Comparison of ENCODE assay signal across 7 mouse cellular contexts in the genomic region with DNA sequence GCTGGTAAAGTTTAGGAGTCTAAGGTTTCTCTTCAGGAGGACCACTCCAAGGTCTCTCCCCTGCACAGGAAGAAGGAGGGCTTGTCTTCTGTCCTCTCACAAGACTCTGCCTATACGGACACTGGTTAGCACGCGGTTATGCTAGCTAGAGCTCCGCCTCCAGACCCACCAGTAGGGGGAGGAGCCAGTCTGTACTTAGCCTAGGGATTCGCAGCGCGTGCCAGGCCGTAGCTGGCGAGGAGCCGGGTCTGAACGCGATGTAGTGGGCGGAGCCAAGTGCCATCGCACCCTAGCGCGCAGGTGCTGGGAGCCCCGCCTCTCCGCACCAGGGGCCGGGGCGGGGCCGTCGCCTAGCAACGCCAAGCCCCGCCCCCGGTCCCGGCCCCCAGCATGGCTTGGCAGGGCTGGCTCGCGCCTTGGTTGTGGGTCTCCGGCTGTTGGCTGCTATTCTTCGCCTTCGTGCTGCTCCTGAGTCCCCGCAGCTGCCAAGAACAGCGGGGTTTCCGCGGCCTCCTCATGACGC. TPM values are rescaled to one million over a fixed set of nuclear protein-coding genes. Genes with fewer than 3 reads are reported as not detected.
DNase-seq lines count a peak whose midpoint lies in the region; ATAC-seq lines count a peak whose summit lies in the region.

No protein-coding gene starts in this region.

- ATAC-seq in intestine, embryonic 16.5 days = peak; percentile 95
- peak; percentile 97 for ATAC-seq in midbrain, embryonic 11.5 days (ENCODE audit: low FRiP score)

- peak overlapping the region; percentile 65 for H3K9ac ChIP-seq in intestine, embryonic 16.5 days (ENCODE audit: low read depth, low read length)
- peak overlapping the region; percentile 71 for H3K9ac ChIP-seq in midbrain, embryonic 11.5 days (ENCODE audit: low read length)

- H3K9me3 ChIP-seq in intestine, embryonic 16.5 days (ENCODE audit: control insufficient read depth, low read length) = no peaks in the 10 kb centered on the region
- no peaks in the 10 kb centered on the region for H3K9me3 ChIP-seq in midbrain, embryonic 11.5 days (ENCODE audit: control insufficient read depth, low read length)

- under 1% methylated on average over 36 of the region's 36 CpGs for WGBS in intestine, embryonic 16.5 days
- WGBS in midbrain, embryonic 11.5 days = under 1% methylated on average over 36 of the region's 36 CpGs

- H3K36me3 ChIP-seq in intestine, embryonic 16.5 days (ENCODE audit: control insufficient read depth, insufficient read depth, low read length) = no peaks in the 10 kb centered on the region
- H3K36me3 ChIP-seq in midbrain, embryonic 11.5 days (ENCODE audit: control insufficient read depth, insufficient read depth, low read length) = no peaks in the 10 kb centered on the region

- intact Hi-C loops in left cerebral cortex, postnatal 36 days (cut with DNase I) = loop anchor here (5.0 kb wide), 1 partner anchor 55 kb away; no protein-coding TSS in a partner anchor

- no peaks in the 10 kb centered on the region for H3K27me3 ChIP-seq in intestine, embryonic 16.5 days (replicated peaks; ENCODE audit: control insufficient read depth, insufficient read depth, low read length)
- no peaks in the 10 kb centered on the region for H3K27me3 ChIP-seq in midbrain, embryonic 11.5 days (ENCODE audit: control insufficient read depth, insufficient read depth, low read length)

- H3K4me2 ChIP-seq in intestine, embryonic 16.5 days (ENCODE audit: low read depth, low read length) = peak overlapping the region; percentile 88
- peak overlapping the region; percentile 83 for H3K4me2 ChIP-seq in midbrain, embryonic 11.5 days

- peak; percentile 96 for DNase-seq in adrenal gland, adult 8-10 months
- DNase-seq in embryo, embryonic 9.5 days (ENCODE audit: extremely low spot score) = peak; percentile 96
- DNase-seq in gastrocnemius, postnatal 4 days (ENCODE audit: low spot score in 2 of 2) = peak; percentile 76 to 90
- DNase-seq in left cerebral cortex, postnatal 36 days (ENCODE audit: low spot score in 2 of 2) = peak; percentile 94 to 97
- peak; percentile 100 for DNase-seq in midbrain, embryonic 11.5 days (ENCODE audit: low spot score, missing footprints)
- peak; percentile 96 for DNase-seq in skeletal muscle tissue, adult 2 months (ENCODE audit: low read depth, low spot score)

- peak overlapping the region; percentile 53 for H3K4me3 ChIP-seq in intestine, embryonic 16.5 days (ENCODE audit: low read length)
- peak overlapping the region; percentile 43 for H3K4me3 ChIP-seq in midbrain, embryonic 11.5 days (ENCODE audit: low read depth, low read length)

- peaks cover 28% of the 10 kb centered on the region for H3K4me1 ChIP-seq in intestine, embryonic 16.5 days (ENCODE audit: control insufficient read depth, insufficient read depth, low read length)
- H3K4me1 ChIP-seq in midbrain, embryonic 11.5 days (ENCODE audit: control insufficient read depth, insufficient read depth, low read length) = peaks cover 11% of the 10 kb centered on the region

- H3K27ac ChIP-seq in intestine, embryonic 16.5 days (ENCODE audit: low read length) = peak overlapping the region; percentile 55
- no peak overlapping the region for H3K27ac ChIP-seq in midbrain, embryonic 11.5 days (ENCODE audit: low read depth, low read length)

RNA-seq across cellular contexts. Expression of gene Tmbim1, which starts 26.9 kb away (rescaled TPM):
- 100 to 1,000 TPM; 123 to 136 (median 131) TPM for total RNA-seq in adrenal gland, adult 8-10 months (2022)
- 10 to 100 TPM; 63.2 to 68.6 TPM for total RNA-seq in gastrocnemius, postnatal 4 days (2021)
- 77.3 and 79.8 TPM in 2 replicates for polyA plus RNA-seq in intestine, embryonic 16.5 days (2015; fragmentation: Nextera tagmentation; extraction: Ambion mirVana)
- 10 to 100 TPM; 21.5 to 26.4 TPM for total RNA-seq in left cerebral cortex, postnatal 36 days (2021)
- 6.4 and 7.0 TPM in 2 replicates for polyA plus RNA-seq in midbrain, embryonic 11.5 days (2014; fragmentation: Nextera tagmentation; extraction: Ambion mirVana)

RNA-seq across cellular contexts. Expression of gene Catip, which starts 29.6 kb away (rescaled TPM):
- 1 to 10 TPM in 2 of 4 experiments, under 1 TPM in 2; 0.21 to 1.4 (median 0.81) TPM for total RNA-seq in adrenal gland, adult 8-10 months (2022)
- under 1 TPM; 0.23 to 0.25 TPM for total RNA-seq in gastrocnemius, postnatal 4 days (2021)
- 0.24 and 0.50 TPM in 2 replicates for polyA plus RNA-seq in intestine, embryonic 16.5 days (2015; fragmentation: Nextera tagmentation; extraction: Ambion mirVana)
- total RNA-seq in left cerebral cortex, postnatal 36 days (2021) = 1 to 10 TPM; 1.3 TPM
- polyA plus RNA-seq in midbrain, embryonic 11.5 days (2014; fragmentation: Nextera tagmentation; extraction: Ambion mirVana) = 0.05 and 0.22 TPM in 2 replicates

RNA-seq across cellular contexts. Expression of gene Slc11a1, which starts 42.7 kb away (rescaled TPM):
- 10 to 100 TPM; 12.9 to 29.1 (median 19.7) TPM for total RNA-seq in adrenal gland, adult 8-10 months (2022)
- 1 to 10 TPM; 4.5 to 4.6 TPM for total RNA-seq in gastrocnemius, postnatal 4 days (2021)
- 8.0 and 8.9 TPM in 2 replicates for polyA plus RNA-seq in intestine, embryonic 16.5 days (2015; fragmentation: Nextera tagmentation; extraction: Ambion mirVana)
- 1 to 10 TPM; 2.6 to 5.1 TPM for total RNA-seq in left cerebral cortex, postnatal 36 days (2021)
- polyA plus RNA-seq in midbrain, embryonic 11.5 days (2014; fragmentation: Nextera tagmentation; extraction: Ambion mirVana) = 1.6 and 2.1 TPM in 2 replicates

RNA-seq across cellular contexts. Expression of gene Pnkd, which starts 47.6 kb away (rescaled TPM):
- total RNA-seq in adrenal gland, adult 8-10 months (2022) = 10 to 100 TPM; 68.1 to 76.1 (median 74.6) TPM
- total RNA-seq in gastrocnemius, postnatal 4 days (2021) = 10 to 100 TPM; 83.8 to 91.1 TPM
- 139 and 148 TPM in 2 replicates for polyA plus RNA-seq in intestine, embryonic 16.5 days (2015; fragmentation: Nextera tagmentation; extraction: Ambion mirVana)
- 100 to 1,000 TPM; 151 to 166 TPM for total RNA-seq in left cerebral cortex, postnatal 36 days (2021)
- 83.9 and 84.6 TPM in 2 replicates for polyA plus RNA-seq in midbrain, embryonic 11.5 days (2014; fragmentation: Nextera tagmentation; extraction: Ambion mirVana)

RNA-seq across cellular contexts. Expression of gene Aamp, which starts 47.8 kb away (rescaled TPM):
- total RNA-seq in adrenal gland, adult 8-10 months (2022) = 100 to 1,000 TPM; 174 to 226 (median 192) TPM
- 100 to 1,000 TPM; 113 to 117 TPM for total RNA-seq in gastrocnemius, postnatal 4 days (2021)
- polyA plus RNA-seq in intestine, embryonic 16.5 days (2015; fragmentation: Nextera tagmentation; extraction: Ambion mirVana) = 246 and 256 TPM in 2 replicates
- 100 to 1,000 TPM; 139 to 143 TPM for total RNA-seq in left cerebral cortex, postnatal 36 days (2021)
- 175 and 186 TPM in 2 replicates for polyA plus RNA-seq in midbrain, embryonic 11.5 days (2014; fragmentation: Nextera tagmentation; extraction: Ambion mirVana)
